Mouse (Mus musculus) adrenal gland, postnatal 4 days (tissue): ENCODE measurements around the gene Bicra. TPM values are rescaled to one million over a fixed set of nuclear protein-coding genes. Genes with fewer than 3 reads are reported as not detected.

Experiments
- DNase-seq, 2 experiments: peaks; one replicate each; pipeline ENCODE4 v3.0.0; 2021 to 2022; ENCODE audit warnings: low spot score in 2 of 2, mixed read lengths in 2 of 2
- total RNA-seq, 2 experiments: library from RNA; stranded (reverse); gene quantifications; 2 replicates each; pipeline ENCODE4 v1.2.3; 2021

The Bicra gene
- total RNA-seq, 2 experiments from 2014 or later = 14.4 to 14.6 TPM

- DNase-seq = no peak
These were observed 29.5 kb downstream of the Bicra start for GRCm38 (mm10) chr7:16018016-16018810.

GRCm38 (mm10) chr7:16015384-16015783, 32.3 kb downstream of the Bicra start:
- no peak for DNase-seq

GRCm38 (mm10) chr7:16014521-16015175, 33.1 kb downstream of the Bicra start:
- no peak for DNase-seq

GRCm38 (mm10) chr7:16013722-16014275, 33.9 kb downstream of the Bicra start:
- no peak for DNase-seq

- no peak for DNase-seq
These were observed 35.0 kb downstream of the Bicra start for GRCm38 (mm10) chr7:16012576-16013263.

- DNase-seq = no peak
These were observed 36.2 kb downstream of the Bicra start for GRCm38 (mm10) chr7:16011418-16012085.

GRCm38 (mm10) chr7:16010649-16011048, 37.1 kb downstream of the Bicra start:
- DNase-seq = no peak

- DNase-seq = no peak
These were observed 38.1 kb downstream of the Bicra start for GRCm38 (mm10) chr7:16009636-16010035.

- no peak for DNase-seq
These were observed 42.7 kb downstream of the Bicra start for GRCm38 (mm10) chr7:16005020-16005419.

GRCm38 (mm10) chr7:16004177-16004856, 43.4 kb downstream of the Bicra start:
- DNase-seq = no peak

- no peak for DNase-seq
These were observed 44.7 kb downstream of the Bicra start for GRCm38 (mm10) chr7:16003032-16003431.

- DNase-seq = no peak
These were observed 45.5 kb downstream of the Bicra start for GRCm38 (mm10) chr7:16002171-16002570.

- no peak for DNase-seq
These were observed 46.0 kb downstream of the Bicra start for GRCm38 (mm10) chr7:16001691-16002090.

- no peak for DNase-seq
These were observed 53.9 kb downstream of the Bicra start for GRCm38 (mm10) chr7:15993789-15994188.

- no peak for DNase-seq
These were observed 54.6 kb downstream of the Bicra start for GRCm38 (mm10) chr7:15993152-15993551.

- no peak for DNase-seq
These were observed 56.0 kb downstream of the Bicra start for GRCm38 (mm10) chr7:15991764-15992163.

GRCm38 (mm10) chr7:15987661-15988356, 59.9 kb downstream of the Bicra start:
- no peak for DNase-seq

- no peak for DNase-seq
These were observed 64.9 kb downstream of the Bicra start for GRCm38 (mm10) chr7:15982729-15983407.

- no peak for DNase-seq
These were observed 66.2 kb downstream of the Bicra start for GRCm38 (mm10) chr7:15981538-15981937.
